Mouse (Mus musculus) midbrain, embryonic 16.5 days (tissue): ENCODE data around the gene Trpm3. TPM values are rescaled to one million over a fixed set of nuclear protein-coding genes. Genes with fewer than 3 reads are reported as not detected.

Experiments
- ATAC-seq: fragments of 200-750 bp; cut with Nextera tagmentation; 2 replicates; pipeline ENCODE4 v1.8.0; 2017; ENCODE audit warnings: moderate TSS enrichment
- H3K27ac ChIP-seq: fragments of 300-500 bp; sonication (generic); 2 replicates; pipeline ENCODE4 v1.5.1; 2014; ENCODE audit warnings: mild to moderate bottlenecking, low read length, mixed read lengths
- H3K27me3 ChIP-seq: fragments of 300-500 bp; sonication (generic); 2 replicates; pipeline ENCODE4 v1.6.1; 2014; ENCODE audit warnings: low read depth, low read length, mixed read lengths; ENCODE audit not compliant: control insufficient read depth, insufficient read depth
- H3K36me3 ChIP-seq: fragments of 300-500 bp; sonication (generic); 2 replicates; pipeline ENCODE4 v1.6.1; 2014; ENCODE audit warnings: mild to moderate bottlenecking, low read length, moderate library complexity, mixed read lengths; ENCODE audit not compliant: control insufficient read depth, insufficient read depth
- H3K4me1 ChIP-seq: fragments of 300-500 bp; sonication (generic); 2 replicates; pipeline ENCODE4 v1.6.1; 2014; ENCODE audit warnings: mild to moderate bottlenecking, low read length, mixed read lengths; ENCODE audit not compliant: control insufficient read depth, insufficient read depth
- H3K4me2 ChIP-seq: fragments of 300-500 bp; sonication (generic); 2 replicates; pipeline ENCODE4 v1.6.1; 2014; ENCODE audit warnings: mild to moderate bottlenecking, low read length, mixed read lengths
- H3K4me3 ChIP-seq: fragments of 300-500 bp; sonication (generic); 2 replicates; pipeline ENCODE4 v1.5.1; 2014; ENCODE audit warnings: low read depth, mild to moderate bottlenecking, low read length, moderate library complexity, mixed read lengths
- H3K9ac ChIP-seq: fragments of 300-500 bp; sonication (generic); 2 replicates; pipeline ENCODE4 v1.6.1; 2014; ENCODE audit warnings: low read depth, low read length, mixed read lengths
- H3K9me3 ChIP-seq: fragments of 300-500 bp; sonication (generic); replicated peaks from 2 replicates; pipeline ENCODE4 v1.6.1; 2014; ENCODE audit warnings: mild to moderate bottlenecking, low read length, mixed read lengths; ENCODE audit not compliant: control insufficient read depth, poor library complexity, severe bottlenecking
- WGBS: fragments of 180-500 bp; shearing (Covaris S2); extraction: QIAGEN DNeasy Blood & Tissue Kit; methylation state at CpG from one replicate; pipeline ENCODE4 v1.1.7; 2014; 5-methylcytosine and 5-hydroxymethylcytosine counted together
- polyA plus RNA-seq: library from polyadenylated mRNA; unstranded; fragments of >200 nt; fragmentation: Nextera tagmentation; extraction: Ambion mirVana; gene quantifications from 2 replicates; pipeline ENCODE4 v1.2.1, GENCODE M21; 2015

The Trpm3 gene
- polyA plus RNA-seq, 1 experiment from 2014 or later = 24.7 TPM

DNA sequence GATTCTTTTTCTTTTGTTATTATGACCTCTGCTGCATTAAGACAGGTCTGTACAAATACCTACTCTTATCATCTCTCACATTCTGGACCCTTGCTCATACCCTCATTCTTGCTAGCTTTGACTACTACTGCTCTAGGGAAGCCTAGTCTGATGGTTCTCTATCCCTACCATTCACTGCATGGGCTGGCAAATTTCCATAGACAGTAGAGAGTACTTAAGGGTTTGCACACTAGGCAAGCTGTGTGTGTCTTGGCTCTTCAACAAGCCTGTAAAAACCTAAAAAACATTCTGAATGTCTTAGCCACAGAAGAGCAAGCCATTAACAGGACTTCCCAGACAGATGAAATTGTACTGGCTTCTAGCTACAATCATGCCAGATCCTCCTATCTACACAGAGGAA is 664.5 kb downstream of the Trpm3 start:
- no peak overlapping the region for H3K27ac ChIP-seq
- H3K4me2 ChIP-seq = no peak overlapping the region
- H3K9me3 ChIP-seq = no peaks in the 10 kb centered on the region
- no peak for ATAC-seq
- H3K36me3 ChIP-seq = no peaks in the 10 kb centered on the region
- H3K27me3 ChIP-seq = no peaks in the 10 kb centered on the region
- H3K9ac ChIP-seq = no peak overlapping the region
- H3K4me3 ChIP-seq = no peak overlapping the region
- H3K4me1 ChIP-seq = no peaks in the 10 kb centered on the region; the same call in 1 of the 2 replicates

DNA sequence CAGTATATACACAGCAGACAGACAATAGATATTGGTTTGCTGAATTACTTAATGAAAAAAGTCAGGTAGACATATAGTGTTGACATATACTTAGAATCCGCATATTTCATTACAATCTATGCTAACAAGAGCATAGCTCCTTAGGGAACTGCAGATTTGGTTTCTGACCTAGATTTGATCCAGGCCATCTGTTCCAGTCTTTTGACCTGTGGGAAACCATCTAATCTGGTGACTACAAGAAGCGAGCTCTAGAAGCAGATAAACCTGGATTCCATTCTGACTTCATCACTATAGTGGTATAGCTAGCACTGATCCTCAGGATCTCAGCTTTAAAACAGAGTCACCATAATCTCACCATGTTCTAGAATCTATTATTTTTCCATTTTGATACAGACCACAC is 665.5 kb downstream of the Trpm3 start:
- Histone ChIP-seq H3K9me3 (no peaks in the 10 kb centered on the region), H3K9ac (no peak overlapping the region), H3K27ac (no peak overlapping the region), H3K4me2 (no peak overlapping the region), H3K27me3 (no peaks in the 10 kb centered on the region), H3K4me1 (no peaks in the 10 kb centered on the region; the same call in 1 of the 2 replicates), H3K36me3 (no peaks in the 10 kb centered on the region), H3K4me3 (no peak overlapping the region)
- ATAC-seq = no peak
- WGBS = 75% methylated on average over 2 of the region's 2 CpGs

DNA sequence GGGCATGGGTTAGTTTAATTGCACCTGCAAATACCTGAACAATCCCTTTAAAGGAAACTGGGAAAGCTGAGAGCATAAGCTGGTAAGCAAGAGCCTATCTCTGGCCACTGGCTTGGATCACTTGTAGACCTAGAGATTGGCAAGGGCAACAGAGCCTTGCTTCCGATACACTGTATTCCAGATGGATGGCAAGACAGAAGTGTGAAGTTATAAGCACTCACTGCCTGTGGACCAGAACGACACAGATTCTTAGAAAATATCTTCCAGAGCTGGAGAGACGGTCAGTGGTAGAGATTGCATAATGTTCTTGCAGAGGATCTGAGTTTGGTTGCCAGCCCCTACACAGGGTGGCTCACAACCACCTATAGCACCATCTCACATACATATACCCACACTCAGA is 671.4 kb downstream of the Trpm3 start:
- no peak overlapping the region for H3K27ac ChIP-seq
- H3K36me3 ChIP-seq = no peaks in the 10 kb centered on the region
- H3K4me2 ChIP-seq = no peak overlapping the region
- H3K27me3 ChIP-seq = no peaks in the 10 kb centered on the region
- no peak overlapping the region for H3K9ac ChIP-seq
- ATAC-seq = no peak
- 96% methylated on average over 3 of the region's 3 CpGs for WGBS
- no peak overlapping the region for H3K4me3 ChIP-seq
- no peaks in the 10 kb centered on the region for H3K4me1 ChIP-seq
- H3K9me3 ChIP-seq = no peaks in the 10 kb centered on the region; the same call in 1 of the 2 replicates

DNA sequence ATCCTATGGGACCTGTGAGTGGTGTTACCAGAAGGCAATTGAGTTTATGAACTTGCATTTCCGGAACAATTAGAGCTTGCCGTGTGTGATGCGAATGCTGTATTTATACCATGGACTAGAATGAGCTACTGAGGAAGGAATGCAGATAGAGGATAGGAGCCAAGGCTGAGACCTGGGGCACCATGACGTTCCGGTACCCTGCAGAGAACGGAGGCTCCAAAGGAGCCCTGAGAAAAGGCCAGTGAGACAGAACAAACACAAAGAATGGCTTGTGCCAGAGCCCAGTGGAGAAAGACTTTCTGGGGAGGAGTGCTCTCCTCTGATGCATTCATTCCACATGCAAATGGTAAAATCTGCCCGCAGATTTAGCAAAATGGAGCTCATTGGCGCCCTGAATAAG is 682.9 kb downstream of the Trpm3 start:
- Histone ChIP-seq H3K9me3 (no peaks in the 10 kb centered on the region), H3K4me3 (no peak overlapping the region), H3K9ac (no peak overlapping the region), H3K4me2 (no peak overlapping the region), H3K27me3 (no peaks in the 10 kb centered on the region), H3K27ac (no peak overlapping the region), H3K36me3 (no peaks in the 10 kb centered on the region), H3K4me1 (no peaks in the 10 kb centered on the region)
- no peak for ATAC-seq
- WGBS = 64% methylated on average over 8 of the region's 8 CpGs

DNA sequence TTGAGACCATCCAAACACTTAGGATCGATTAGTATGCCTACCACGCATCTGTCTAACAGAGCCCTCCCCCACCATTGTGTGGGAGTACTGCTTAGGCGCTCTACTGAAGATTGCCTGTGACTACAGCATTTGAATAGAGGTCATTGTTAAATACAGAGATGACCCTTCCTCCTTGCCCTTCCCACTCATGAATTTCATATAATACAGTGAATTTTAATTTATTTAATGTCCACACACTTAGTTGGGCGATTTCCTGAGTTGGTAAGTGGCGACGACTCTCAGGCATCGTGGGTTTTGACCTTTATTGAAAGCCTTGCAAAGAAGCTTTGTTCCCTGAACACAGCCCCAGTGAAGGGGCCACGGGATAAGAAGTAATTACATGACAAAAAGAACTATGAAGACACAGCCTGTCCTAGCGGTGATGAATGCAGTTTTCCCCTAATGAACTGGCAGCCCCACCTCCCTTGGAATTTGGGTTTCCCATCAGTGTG is 684.7 kb downstream of the Trpm3 start:
- H3K4me2 ChIP-seq = no peak overlapping the region
- no peak overlapping the region for H3K4me3 ChIP-seq
- no peak overlapping the region for H3K9ac ChIP-seq
- no peak overlapping the region for H3K27ac ChIP-seq
- H3K36me3 ChIP-seq = no peaks in the 10 kb centered on the region
- H3K9me3 ChIP-seq = no peaks in the 10 kb centered on the region
- no peaks in the 10 kb centered on the region for H3K4me1 ChIP-seq
- no peak for ATAC-seq
- no peaks in the 10 kb centered on the region for H3K27me3 ChIP-seq
- whole genome bisulfite sequencing = 15% methylated on average over 9 of the region's 9 CpGs

DNA sequence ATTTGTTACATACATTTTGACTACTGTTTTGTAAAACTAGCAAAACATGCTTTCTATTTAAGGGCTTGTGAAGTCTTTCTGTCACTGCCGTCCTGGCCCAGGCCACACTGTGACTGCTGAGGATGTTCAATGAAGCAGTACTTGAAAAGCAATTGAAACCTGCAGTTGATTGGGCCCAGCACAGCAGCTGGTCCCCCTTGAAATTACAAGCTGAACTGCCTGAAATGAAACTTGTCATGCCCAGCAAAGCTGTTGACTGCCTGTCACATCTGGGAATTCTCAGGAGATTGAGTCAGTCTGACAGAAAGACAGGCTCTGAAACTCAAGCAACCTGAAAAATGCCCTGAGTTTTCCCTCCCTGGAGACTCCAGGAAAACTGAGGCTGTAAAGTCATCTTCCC is 687.0 kb downstream of the Trpm3 start:
- 0 out of 2 replicates have a peak, but pooled peaks have one; percentile 25 for ATAC-seq
- Histone ChIP-seq H3K4me1 (no peaks in the 10 kb centered on the region), H3K4me3 (no peak overlapping the region), H3K27me3 (no peaks in the 10 kb centered on the region), H3K4me2 (no peak overlapping the region), H3K36me3 (no peaks in the 10 kb centered on the region), H3K9ac (no peak overlapping the region), H3K27ac (no peak overlapping the region), H3K9me3 (no peaks in the 10 kb centered on the region)
- 16% methylated on average over 1 of the region's 1 CpGs for WGBS

DNA sequence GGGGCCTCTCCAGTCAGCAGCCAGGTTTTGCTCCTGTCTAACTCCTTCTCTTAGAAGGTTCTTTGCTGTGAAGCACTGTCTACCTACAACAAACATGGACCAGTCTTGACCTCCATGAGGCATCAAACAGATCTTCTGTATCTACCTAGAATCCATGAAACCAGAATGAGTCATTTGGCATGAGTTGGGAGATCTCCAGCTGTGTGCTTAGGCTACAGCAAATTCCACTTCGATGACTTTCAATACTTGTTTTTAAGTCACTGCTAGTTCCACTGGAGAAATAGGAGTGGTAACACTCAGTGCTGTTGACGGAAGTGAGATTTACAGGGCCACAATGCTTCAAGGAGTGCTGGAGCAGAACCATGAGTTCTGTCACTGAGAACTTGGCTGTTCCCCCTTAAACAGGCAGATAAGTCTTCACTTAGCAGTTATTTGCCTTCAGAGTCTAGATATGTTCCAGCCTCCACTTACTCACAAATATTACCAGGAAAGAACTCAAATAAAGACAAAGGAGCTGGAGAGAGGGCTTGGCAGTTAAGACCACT is 689.4 kb downstream of the Trpm3 start:
- no peak for ATAC-seq
- Histone ChIP-seq H3K9ac (no peak overlapping the region), H3K4me3 (no peak overlapping the region), H3K9me3 (no peaks in the 10 kb centered on the region), H3K36me3 (no peaks in the 10 kb centered on the region), H3K27me3 (no peaks in the 10 kb centered on the region), H3K4me2 (no peak overlapping the region), H3K27ac (no peak overlapping the region), H3K4me1 (no peaks in the 10 kb centered on the region)
- WGBS = 86% methylated on average over 2 of the region's 2 CpGs

DNA sequence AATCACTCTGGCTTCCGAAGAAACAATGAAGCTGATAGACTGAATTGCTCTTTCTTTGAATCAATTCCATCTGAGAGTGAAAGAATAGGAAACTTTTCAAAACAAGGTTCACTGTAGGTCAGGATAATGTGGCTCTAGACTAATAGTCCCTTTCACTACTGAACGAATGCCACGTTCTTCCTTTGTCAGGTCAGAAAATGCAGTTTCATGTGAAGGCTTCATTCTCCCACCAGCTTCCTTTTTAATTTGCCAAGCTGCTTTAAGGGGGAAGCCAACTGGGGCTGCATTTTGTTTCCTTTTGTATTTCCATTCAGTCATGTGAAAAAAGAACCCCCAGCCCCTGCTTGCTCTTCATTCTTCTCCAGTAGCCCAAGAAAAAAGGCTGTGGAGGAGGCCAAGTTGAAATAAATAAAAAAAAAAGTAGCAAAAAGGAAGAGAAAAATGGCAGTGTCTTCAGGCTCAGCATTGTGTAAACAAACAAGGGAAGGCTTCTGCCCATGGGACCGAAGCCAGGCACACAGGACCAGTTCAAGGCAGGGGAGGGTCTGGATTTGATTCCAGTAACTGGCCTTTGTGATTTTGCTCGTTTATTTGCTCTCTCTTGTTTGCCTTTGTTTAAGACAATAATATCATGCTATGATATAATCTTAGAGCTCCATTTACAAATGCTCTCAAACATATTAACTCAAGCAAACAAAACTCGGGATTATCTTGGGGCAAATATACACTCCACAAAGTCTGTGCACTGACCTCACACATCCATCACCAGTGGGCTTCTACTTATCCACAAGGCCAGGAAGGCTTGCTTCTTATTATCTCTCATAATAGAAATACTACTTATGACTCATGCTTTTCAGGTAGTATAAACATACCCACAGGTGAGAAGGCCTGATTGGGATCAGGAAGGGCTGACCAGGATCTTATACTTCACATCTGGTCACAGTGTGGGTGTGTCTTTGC is 702.5 kb downstream of the Trpm3 start:
- Histone ChIP-seq H3K27me3 (no peaks in the 10 kb centered on the region; the same call in 1 of the 2 replicates), H3K9me3 (no peaks in the 10 kb centered on the region), H3K9ac (no peak overlapping the region), H3K4me1 (no peaks in the 10 kb centered on the region), H3K36me3 (no peaks in the 10 kb centered on the region), H3K4me2 (no peak overlapping the region), H3K27ac (no peak overlapping the region), H3K4me3 (no peak overlapping the region)
- WGBS = 17% methylated on average over 6 of the region's 6 CpGs
- ATAC-seq = peak; percentile 60

DNA sequence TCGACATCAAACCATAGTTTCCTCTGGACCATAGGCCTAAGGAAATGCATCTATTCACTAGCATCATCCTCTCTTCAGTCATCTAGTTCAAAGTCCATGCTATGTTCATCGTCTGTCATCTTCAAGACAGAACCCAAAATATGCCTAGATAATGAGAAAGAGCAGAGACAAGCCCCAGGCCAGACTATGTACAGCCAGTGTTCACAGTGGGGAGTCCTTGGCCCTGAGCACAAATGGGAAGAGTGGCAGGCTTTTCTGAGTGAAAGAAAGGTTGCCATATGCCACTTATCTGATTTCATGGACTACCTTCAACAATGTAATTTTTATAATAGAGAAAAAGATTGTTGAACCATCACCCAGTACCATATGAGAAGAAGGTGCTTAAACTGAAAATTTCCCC is 703.9 kb downstream of the Trpm3 start:
- ATAC-seq = no peak
- Histone ChIP-seq H3K27ac (no peak overlapping the region), H3K4me3 (no peak overlapping the region), H3K9ac (no peak overlapping the region), H3K4me1 (no peaks in the 10 kb centered on the region), H3K4me2 (no peak overlapping the region), H3K36me3 (no peaks in the 10 kb centered on the region), H3K27me3 (no peaks in the 10 kb centered on the region; the same call in 1 of the 2 replicates), H3K9me3 (no peaks in the 10 kb centered on the region)
- 93% methylated on average over 2 of the region's 2 CpGs for WGBS
